Mouse (Mus musculus) T-helper 17 cell (primary cell): ENCODE results near the gene Mip.
"Not testable (repeated sequence)": the region's sequence is repeated elsewhere in the genome, so short reads cannot be mapped to it uniquely, and the experiment has no call there.

Experiments
- in situ Hi-C, 2 experiments: fragments of 300-600 bp; cut with MboI, MseI; formaldehyde crosslinking; loops; 1 replicate in 1 of 2; 2 replicates in 1 of 2; pipeline ENCODE4 v1.15.1; 2025; ENCODE audit warnings: high pct_unique_total_duplicates in 2 of 2

Gene Mip

DNA sequence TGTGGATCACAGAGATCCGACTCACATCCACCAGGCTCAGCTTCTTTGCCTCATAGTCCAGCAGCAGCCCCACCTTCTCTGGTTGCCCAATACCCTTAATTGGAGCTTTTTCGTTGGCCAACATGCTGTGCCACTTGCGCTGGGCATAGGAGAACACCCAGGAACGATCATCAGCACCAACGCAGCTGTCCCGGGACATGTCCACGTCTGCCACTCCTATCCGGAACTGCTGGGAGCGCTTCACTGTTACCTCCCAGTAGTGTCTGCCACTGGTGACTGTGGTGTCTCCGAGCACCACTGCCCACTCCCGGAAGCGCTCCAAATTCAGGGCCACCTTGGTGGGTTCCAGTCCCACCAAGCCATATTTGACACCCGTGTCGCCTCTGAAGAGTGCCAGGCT, 14.7 kb upstream of the Mip start:
- in situ Hi-C loops: no loop called here

DNA sequence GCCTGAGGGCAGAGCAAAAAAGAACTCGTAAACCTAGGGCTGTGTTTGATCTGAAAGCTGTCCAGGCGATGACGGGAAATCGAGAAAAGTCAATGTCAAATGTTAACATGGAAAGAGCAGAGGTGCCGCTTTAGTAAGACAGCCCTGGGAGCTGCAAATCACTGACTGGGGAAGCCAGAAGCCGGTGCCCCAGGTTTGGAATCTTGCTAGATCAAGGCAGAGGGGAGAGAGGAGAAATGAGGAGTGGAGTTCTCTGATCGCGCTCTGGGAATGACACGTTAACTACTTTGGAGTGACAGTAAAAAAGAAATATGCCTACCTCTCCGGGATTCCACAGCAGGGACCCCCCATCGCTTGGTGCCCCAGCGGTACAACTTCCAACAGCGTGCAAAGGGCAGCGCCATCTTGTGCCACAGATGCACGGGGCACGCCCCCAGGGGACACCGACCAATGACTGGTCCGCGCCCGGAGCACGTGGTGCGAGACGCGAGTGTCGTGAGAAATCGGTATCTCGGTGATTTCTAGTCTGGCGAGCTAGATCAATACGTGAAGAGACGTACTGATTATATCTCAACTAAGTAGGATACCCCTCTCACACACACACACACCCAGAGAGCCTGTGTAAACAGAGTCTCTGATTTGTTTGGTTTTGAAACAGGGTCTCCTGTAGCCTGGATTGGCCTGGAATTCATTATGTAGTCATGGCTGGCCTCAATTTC, 14.1 kb upstream of the Mip start, which contains the start of gene Spryd4:
Gene Spryd4, minus strand, starts transcription at position 418 of the 719 bp plus-strand sequence.
- in situ Hi-C loops: no loop called here

DNA sequence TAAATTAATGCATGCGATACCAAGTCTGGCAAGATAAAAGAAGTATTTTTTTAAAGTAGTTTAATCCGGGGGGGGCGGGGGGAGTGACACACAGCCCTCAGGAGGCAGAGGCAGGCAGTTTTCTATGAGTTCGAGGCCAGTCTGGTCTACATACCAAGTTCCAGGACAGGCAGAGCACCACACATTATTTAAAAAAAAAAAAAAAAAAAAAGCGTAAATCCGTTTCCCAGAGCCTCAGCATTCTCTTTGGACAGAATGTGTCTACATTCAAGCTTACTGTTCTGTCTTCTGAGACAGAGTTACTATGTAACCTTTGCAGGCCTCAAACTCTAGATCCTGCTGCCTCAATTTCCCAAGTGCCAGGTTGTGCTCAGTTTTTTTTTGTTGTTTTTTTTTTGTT, 13.5 kb upstream of the Mip start:
- in situ Hi-C loops: no loop called here

DNA sequence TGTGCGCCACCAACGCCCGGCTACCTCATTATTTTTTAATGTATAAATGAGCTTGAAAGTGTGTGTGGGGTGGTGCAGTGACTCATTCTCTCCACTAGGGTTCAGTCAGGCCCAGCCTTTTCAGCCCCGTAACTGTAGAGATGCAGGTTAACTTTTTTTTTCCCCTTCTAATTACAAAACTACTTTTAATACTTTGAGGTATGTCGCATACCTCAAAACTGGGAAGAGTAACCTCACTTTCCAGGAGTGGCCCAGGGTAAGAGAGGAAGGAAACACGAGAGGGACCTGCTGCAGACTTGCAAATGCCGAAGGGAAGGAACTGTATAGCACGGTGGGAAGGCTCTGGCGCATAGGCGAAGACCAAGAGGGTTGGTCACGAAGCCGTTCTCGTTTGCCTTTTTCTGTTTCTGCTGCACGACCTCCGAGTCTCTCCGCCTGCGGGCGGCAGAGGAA, 12.7 kb upstream of the Mip start:
- in situ Hi-C loops: no loop called here

DNA sequence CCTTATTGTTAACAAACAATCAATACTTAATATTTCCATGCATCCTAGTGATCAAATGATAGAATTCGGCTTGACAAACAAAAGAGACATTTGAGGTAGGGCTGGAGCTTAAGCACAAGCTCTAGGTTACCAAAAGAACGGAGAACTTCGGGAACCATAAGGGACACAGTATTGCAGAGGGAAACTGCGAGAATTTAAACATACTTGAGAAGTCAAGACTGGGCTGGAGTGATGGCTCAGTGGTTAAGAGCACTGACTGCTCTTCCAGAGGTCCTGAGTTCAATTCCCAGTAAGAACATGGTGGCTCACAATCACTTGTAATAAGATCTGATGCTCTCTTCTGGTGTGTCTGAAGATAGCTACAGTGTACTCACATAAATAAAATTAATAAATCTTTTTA, 11.5 kb upstream of the Mip start:
- in situ Hi-C loops: not testable (repeated sequence)

DNA sequence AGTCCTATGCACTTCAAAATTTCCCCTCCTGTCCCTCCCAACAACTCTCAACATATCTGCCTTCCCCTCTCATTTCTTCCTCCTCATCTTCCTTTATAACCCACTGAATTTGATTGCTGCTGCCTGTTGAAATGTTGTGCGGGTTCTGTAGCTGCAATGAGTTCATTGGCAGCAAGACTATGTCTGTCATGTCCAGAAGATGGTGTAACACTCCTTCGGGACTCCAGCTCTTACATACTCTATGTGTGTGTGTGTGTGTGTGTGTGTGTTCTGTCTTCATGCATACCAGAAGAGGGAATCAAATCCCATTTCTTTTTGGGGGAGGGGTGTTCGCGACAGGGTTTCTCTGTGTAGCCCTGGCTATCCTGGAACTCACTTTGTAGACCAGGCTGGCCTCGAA, 10.7 kb upstream of the Mip start:
- in situ Hi-C loops: loop anchor here in 1 of 2 experiments (5.0 kb wide), 1 partner anchor 67 kb away; no protein-coding TSS in a partner anchor

DNA sequence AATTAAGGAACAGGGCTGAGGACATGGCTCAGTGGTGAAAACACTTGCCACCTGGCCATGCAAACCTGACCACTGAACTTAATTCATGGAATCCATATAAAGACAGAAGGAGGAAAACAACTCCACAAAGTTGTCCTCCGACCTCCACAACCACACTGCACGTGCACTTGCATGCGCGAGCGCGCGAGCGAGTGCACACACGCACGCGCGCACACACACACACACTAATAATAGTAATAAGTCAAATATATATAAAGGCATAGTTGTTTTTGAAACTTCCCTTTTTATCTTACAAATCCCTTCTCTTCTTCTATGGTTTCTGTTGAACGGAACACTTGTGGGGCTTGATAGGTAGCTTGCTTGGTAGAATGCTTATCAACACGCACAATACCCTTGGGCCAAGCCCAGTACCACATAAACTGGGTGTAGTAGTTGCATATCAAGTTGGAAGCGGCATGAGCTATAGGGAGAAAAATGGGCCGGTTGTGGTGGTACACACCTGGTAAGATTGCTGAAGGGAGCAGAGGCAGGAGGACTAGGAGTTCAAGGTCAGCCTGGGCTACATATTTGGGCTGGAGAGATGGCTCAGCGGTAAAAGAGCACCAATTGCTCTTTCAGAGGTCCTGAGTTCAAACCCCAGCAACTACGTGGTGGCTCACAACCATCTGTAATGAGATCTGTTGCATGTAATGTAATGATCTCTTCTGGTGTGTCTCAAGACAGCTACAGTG, 7.1 kb upstream of the Mip start:
- in situ Hi-C loops: loop anchor here in 1 of 2 experiments (5.0 kb wide), 1 partner anchor 64 kb away; no protein-coding TSS in a partner anchor

DNA sequence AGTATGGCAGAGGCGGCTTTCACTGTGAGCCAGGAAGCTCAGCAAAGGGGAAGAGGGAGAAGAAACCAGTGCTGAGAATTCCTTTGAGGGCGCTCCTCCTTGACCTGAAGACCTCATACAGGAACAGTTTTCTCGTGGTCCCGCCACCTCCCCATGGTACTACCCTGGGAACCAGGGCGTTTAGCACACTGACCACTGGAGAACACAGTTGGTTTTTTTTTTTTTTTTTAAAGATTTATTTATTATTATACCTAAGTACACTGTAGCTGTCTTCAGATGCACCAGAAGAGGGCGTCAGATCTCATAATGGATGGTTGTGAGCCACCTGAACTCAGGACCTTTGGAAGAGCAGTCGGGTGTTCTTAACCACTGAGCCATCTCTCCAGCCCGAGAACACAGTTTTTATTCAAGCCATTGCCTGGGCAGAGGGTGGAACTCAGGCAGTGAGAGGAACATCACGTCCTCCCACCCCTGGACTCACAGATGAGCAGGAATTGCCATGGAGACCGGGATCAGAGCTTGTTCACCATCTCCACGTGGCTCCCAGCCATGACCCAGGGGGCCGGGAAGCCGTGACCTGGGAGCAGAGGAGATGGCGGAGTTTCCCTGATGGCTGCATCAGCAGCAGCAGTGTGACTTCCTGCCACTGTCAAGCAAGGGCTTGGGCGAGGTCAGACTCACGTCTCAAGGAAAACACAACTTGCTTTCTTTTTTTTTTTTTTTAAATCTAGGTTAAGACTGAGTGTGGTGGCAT, 3.9 kb upstream of the Mip start:
- in situ Hi-C loops: no loop called here

DNA sequence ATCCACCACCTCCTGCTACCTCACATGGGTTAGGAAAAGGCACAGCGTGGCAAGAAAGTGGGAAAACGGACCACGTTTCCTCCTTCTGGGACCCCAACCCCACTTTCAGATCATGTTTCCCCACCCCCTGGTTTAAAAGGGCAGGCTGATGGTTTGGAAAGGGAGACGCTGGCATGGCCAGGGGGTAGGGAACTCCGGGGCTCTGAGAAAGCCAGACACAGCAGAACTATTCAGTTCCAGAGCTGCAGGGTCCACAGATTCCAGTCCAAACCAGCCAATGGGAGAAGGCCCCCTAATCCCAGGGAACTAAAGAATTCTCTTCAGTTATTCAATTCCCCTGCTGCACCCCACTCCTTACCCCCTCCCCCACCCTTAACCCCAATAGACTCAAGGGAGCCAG, 574 bp upstream of the Mip start:
- in situ Hi-C loops: no loop called here

DNA sequence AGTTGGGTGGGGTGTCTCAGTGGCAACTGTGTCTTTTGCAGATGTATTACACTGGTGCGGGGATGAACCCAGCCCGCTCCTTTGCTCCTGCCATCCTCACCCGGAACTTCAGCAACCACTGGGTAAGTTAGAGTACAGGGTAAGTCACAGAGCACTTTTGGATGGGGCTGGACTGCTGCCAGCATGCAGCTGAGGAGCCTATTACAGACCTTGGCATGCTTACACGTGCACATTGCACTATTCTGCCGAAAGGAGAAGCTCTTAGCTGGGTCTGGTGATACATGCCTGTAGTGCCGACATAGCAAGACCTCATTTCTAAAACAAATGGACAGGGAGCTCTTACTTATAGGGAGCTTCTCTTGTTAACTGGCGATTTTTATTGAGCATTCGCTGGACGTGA, 2.0 kb downstream of the Mip start:
- in situ Hi-C loops: no loop called here

DNA sequence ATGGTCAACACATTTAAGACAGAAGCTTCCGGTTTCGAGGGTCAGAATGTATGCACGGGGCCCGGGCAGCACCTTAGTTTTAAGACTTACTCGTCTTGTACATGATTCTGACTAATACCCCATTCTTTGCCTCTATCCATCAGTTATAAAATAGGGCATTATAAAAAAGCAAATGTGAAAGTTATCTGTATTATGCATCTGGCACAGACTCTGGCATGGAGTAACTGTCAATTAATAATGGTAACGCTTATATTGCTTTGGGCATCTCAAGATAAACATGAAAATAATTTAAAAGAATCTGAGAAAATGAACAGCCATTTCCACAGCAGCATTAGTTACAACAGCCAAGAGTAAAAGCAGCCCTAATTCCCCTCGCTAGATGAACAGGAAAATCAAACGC, 2.4 kb downstream of the Mip start:
- in situ Hi-C loops: no loop called here

DNA sequence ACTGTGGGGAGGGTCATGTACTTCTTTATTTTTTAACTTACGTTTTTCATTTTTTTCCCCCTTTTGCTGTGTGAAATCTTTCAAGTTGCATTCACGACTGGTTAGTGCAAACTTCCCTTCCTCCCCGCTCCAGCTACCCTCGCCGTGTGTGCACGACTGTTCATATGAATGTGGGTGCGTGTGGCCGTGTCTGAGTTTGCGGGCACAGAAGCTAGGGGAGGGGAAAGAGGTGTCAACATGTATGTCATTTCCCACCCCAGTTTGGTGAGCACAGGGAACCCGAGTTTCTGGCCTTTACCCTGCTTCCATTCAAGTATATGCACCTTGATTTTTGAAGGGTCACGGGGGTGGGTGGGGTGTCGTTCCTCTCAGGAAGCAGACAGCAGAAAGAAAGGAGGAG, 4.9 kb downstream of the Mip start:
- in situ Hi-C loops: no loop called here

DNA sequence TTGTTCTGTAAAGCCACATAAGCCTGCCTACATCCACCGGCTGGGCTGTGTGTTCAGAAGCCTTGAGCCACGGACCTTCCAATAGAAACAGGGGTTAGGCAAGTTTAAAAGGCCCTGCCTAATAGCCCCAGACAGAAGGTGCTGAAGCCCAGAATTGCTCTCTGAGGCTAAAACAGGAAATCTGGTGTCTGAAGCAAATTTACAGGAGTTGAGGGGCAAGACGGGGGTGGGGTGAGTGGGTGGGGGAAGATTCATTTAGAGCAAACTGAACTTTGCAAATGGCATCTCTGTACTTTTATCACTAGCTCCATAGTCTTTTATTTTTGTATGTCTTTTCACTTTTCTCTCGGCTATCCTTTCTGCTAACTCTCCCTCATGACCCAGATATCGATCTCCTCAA, 5.5 kb downstream of the Mip start:
- in situ Hi-C loops: no loop called here

DNA sequence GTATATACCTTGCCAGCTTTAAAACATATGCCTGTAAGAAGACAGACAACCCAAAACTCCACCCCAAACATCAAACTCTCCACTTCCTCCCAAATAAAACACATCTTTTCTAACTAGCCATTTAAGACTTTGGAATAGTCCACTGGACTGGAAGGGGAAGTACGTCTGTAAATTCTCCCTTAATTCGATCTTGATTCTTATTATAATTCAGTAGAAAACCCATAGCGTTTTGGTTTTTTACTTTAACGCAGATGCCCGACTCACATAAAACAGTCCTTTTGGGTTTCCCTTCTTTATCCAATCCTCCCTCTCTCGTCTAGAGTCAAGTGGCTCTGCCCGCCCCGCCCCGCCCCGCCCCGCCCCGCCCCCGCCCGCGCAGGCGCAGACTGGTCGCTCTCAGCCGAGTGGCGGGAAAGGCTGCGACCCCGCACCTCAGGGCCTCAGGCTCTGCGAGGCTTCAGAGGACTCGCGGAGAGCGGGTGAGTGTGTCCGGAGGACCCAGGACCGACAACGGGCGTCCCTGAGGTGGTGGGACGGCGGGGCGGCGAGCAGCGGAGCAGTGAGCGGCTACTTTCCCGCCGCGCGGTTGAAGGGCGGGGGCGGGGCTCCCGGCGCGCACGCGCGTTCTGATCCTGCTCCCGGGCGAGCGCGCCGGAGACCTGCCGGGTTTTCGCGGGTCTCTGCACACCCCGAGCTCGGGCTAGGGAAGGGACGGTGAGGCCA, 6.2 kb downstream of the Mip start, which contains the start of gene Timeless:
Gene Timeless, plus strand, starts transcription at position 369 of the 723 bp plus-strand sequence.
- in situ Hi-C loops: no loop called here

DNA sequence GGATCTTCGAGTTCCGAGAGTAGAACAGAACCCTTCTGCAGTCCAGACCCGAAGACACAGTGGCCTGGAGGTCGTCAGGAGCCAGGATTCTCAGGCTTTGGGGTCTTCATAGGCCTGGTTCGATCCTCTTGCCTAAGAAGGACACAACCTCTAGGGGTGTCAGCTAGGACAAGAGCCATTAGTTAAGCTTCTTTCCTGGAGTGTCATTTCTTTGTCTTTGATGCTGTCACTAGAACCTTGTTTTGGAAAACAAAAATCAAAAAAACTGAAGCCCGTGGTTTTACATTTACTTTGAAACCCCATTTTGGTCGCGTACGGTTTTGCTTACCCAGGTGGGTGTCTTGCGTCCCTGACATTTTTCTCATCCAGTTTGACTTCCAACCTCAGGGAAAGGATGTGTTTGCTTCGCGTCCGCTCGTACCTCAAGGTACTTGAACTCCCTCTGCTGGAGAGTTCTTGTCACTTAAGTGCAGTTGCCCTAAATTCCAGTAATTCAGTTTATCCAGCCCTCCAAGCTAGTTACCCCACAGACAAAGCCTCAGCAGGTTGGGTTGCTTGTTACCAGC, 6.9 kb downstream of the Mip start:
- in situ Hi-C loops: no loop called here

DNA sequence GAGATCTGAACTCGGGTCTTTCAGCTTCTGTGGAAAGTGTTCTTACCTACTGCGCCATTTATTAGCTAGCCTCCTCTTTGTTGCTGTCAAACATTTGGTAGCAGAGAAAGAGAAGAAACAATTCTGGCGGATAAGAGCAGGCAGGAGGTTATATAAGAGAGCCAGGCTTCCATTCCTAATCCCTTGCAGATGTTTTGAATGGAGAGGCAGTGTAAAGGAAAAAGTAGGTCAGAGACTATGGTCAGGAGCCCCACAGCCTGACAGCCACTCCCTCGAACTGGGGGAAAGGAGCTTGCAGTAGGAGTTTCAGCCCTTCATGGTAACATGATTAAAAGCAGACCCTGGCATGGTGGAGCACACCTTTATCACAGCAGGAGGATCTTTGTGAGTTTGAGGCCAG, 10.7 kb downstream of the Mip start:
- in situ Hi-C loops: no loop called here

DNA sequence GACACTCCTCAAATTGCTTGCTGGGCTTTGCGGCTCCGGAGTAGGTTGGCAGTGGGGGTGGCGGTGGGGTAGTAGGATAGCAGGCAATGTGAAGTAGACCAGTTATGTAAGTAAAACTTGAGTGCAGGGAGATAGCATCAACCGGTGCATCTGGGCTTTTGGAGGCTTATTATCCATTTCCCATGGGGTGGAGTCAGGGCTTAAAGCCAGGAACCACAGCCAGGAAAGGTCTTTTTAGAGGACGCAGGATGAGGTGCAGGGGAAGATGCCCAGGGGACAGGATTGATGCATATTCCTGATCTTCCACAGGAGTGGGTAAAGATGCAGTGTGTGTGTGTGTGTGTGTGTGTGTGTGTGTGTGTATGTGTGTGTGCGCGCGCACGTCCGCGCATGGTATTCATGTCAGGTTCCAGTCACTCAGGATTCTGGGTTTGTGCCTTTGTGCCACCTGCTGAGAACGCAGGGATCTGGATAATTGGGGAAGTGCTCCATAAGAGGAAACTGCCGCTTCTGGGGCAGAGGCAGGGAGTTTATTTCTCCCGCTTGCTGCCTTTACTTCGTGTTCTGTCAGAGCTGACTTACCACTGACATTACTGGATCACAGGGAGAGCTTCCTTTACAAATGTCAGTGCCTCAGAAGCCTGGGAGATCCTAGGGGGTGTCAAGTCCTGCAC, 12.3 kb downstream of the Mip start:
- in situ Hi-C loops: no loop called here

DNA sequence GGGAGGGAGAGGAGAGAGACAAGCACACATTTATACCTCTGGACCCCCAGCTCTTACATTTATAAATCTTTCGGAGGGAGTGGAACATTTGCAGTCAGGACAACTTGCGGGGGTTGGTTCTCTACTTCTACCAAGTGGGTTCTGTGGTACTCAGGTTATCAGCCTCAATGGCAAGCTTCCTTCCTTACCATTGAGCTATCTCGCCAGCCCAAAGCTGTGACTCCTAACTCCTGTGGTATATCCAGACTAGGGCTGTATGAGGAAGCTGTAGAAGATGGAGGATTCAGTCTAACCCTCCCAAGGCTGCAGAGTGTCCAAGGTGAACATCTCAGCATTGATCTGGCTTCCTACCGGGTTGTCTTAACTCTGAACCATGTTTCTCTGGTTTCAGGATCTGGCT, 13.5 kb downstream of the Mip start:
- in situ Hi-C loops: no loop called here

DNA sequence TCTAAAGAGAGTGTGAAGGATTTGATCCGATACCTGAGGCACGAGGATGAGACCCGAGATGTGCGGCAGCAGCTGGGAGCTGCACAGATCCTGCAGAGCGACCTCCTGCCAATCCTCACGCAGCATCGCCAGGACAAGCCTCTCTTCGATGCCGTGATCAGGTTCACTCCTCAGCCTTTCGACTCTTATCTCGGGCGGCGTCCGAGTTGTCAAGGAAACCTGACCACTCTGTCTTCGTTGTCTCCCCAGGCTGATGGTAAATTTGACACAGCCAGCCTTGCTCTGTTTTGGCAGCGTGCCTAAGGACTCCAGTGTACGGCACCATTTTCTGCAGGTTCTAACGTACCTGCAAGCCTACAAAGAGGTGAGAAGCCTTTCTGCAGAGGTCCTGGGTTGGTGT, 14.5 kb downstream of the Mip start:
- in situ Hi-C loops: loop anchor here in 1 of 2 experiments (5.0 kb wide), 1 partner anchor 98 kb away; no protein-coding TSS in a partner anchor

DNA sequence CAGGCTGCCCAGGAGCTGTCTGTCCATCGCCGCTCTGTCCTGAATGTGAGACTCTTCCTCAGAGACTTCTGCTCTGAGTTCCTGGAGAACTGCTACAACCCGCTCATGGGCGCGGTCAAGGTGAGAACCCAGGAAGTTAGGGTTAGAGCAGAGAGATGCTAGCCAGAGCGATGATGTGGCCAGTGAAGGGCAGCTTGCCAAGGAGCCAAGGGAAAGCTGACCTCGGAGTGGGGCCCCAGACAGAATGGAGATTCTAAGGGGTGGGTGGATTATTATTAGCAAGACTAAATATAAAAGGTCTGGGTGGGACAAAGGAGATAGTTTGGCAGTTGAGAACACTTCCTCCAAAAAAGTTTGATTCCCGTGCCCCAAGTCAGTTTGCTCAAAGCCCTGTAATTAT, 17.6 kb downstream of the Mip start:
- in situ Hi-C loops: loop anchor here in 1 of 2 experiments (5.0 kb wide), 1 partner anchor 101 kb away; no protein-coding TSS in a partner anchor
